Mouse (Mus musculus) liver, embryonic 14.5 days (tissue): ENCODE measurements around the gene Fbxo33.

Experiments
- CTCF ChIP-seq: IDR thresholded peaks from 2 replicates; pipeline ENCODE4 v1.5.1; 2016; ENCODE audit warnings: antibody characterized with exemption, low read depth, control low read depth
- EP300 ChIP-seq: IDR thresholded peaks from 2 replicates; pipeline ENCODE4 v1.6.1; 2016; ENCODE audit warnings: antibody characterized with exemption, low read depth

GRCm38 (mm10) chr12:59238434-59238833, 18.9 kb upstream of the Fbxo33 start:
- no peak for TF ChIP-seq CTCF
- TF ChIP-seq EP300 = no peak
